Mouse (Mus musculus): Measurements from ENCODE around the gene Nxt2. TPM values are rescaled to one million over a fixed set of nuclear protein-coding genes. Genes with fewer than 3 reads are reported as not detected.

Gene Nxt2
- 0.74 and 4.8 TPM in 2 replicates for polyA plus RNA-seq (2012; ENCODE audit: low replicate concordance)

GRCm38 (mm10) chrX:142226542-142226941 is at the start of gene Nxt2:
Gene Nxt2, plus strand, starts transcription at chrX:142226770.

GRCm38 (mm10) chrX:142196831-142197230 is 29.7 kb upstream of the Nxt2 start, which contains the start of gene Gucy2f:
Gene Gucy2f, minus strand, starts transcription at chrX:142196931.

Other genes with a start within 250 kb of the Nxt2 start
- not detected in 2 replicates for gene Gucy2f, start 29.8 kb upstream of the Nxt2 start, polyA plus RNA-seq (2012; ENCODE audit: low replicate concordance)
- not detected in 2 replicates for gene Kcne1l, start 79.5 kb downstream of the Nxt2 start, polyA plus RNA-seq (2012; ENCODE audit: low replicate concordance)
- gene Acsl4, start 163.8 kb downstream of the Nxt2 start, polyA plus RNA-seq (2012; ENCODE audit: low replicate concordance): 2.6 and 3.3 TPM in 2 replicates